Mouse (Mus musculus): ENCODE results near the gene Zfp473.
"Not testable (repeated sequence)": the region's sequence is repeated elsewhere in the genome, so short reads cannot be mapped to it uniquely, and the experiment has no call there.

The Zfp473 gene

GRCm38 (mm10) chr7:44722058-44722457, 28.8 kb downstream of the Zfp473 start:
- DNase-seq (ENCODE audit: low read depth, low spot score), result no peak

- DNase-seq (ENCODE audit: low read depth, low spot score), result no peak
These were observed 41.0 kb downstream of the Zfp473 start for GRCm38 (mm10) chr7:44709881-44710280.

DNA sequence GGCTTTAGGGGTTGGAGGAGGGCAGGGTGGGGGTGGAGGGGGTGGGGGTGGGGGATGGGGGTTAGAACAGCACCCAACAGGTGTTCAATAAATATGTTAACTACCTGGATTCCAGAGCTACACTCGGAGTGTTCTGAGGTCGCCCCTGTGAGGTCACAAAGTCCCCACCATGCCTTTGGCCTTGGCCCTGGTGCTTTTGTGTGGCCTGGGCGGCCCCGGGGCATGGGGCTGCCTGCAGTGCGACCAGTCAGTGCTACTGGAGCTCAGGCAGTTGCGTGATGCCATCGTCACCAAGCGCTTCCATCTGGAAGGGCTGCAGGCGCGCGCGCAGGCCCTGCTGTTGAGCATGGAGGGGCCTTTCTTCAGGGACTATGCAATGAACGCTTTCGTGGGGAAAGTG, 42.3 kb downstream of the Zfp473 start, which contains the start of gene Izumo2:
Gene Izumo2, plus strand, starts transcription at position 169 of the 400 bp plus-strand sequence.
- DNase-seq (ENCODE audit: low read depth, low spot score), result no peak

GRCm38 (mm10) chr7:44708093-44708492, 42.8 kb downstream of the Zfp473 start:
- not testable (repeated sequence) for DNase-seq (ENCODE audit: low read depth, low spot score)

DNA sequence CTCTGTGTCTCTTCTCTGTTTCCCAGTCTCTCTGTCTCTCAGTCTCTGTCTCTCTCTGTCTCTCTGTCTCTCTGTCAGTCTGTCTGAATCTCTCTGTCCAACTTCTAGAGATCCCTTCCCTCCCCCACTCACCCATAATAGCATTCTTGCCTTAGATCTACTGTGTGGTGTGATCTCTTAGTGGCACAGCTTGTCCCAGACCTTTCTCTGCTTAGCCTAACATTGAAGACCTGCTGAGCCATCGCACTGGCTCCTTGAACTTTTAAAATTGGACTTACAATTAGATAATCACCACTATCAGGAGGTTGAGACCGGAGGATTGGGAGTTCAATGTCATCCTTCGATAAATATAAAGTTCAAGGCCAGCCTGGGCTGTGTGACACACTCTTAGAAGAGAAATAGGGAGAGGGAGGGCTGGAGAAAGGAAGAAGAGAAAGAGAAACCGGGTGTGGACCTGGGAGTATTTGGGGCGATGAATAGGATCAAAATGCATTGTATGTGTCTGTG, 43.6 kb downstream of the Zfp473 start:
- DNase-seq (ENCODE audit: low read depth, low spot score), result no peak

GRCm38 (mm10) chr7:44706322-44706721, 44.5 kb downstream of the Zfp473 start:
- no peak for DNase-seq (ENCODE audit: low read depth, low spot score)

DNA sequence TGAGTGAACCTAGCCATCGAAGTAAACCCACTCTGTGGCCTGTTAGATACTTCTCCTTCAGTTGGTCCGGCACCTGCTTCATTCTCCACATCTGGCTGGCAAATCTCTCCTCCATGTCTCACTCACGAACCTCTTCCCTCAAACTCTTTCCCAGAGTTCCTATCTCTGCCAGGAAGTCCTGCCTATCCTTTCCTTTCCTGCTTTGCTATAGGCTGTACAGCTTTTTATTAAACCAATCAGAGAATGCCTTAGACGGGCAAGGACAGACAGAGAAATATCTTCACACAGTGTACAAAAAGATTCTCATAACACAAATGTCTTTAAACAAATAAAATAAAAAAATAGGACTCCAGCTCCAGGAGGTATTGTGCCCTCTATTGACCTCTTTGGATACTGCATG, 45.8 kb downstream of the Zfp473 start:
- DNase-seq (ENCODE audit: low read depth, low spot score), result no peak

DNA sequence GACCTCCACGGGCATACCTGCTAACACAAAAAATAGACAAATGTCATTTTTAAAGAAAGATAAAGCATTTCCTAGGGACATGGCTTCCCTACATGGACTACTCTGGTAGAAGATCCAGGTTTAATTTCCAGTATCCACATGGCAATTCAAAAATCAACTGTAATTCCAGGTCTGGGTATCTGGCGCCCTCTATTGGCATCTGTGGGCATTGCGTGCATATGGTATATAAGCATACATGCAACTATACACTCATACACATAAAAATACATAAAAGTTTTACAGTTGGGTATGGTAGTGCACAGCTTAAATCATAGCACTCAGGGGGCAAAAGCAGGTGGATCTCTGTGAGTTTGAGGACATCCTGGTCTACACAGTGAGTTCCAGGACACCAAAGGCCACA, 46.5 kb downstream of the Zfp473 start:
- no peak for DNase-seq (ENCODE audit: low read depth, low spot score)

DNA sequence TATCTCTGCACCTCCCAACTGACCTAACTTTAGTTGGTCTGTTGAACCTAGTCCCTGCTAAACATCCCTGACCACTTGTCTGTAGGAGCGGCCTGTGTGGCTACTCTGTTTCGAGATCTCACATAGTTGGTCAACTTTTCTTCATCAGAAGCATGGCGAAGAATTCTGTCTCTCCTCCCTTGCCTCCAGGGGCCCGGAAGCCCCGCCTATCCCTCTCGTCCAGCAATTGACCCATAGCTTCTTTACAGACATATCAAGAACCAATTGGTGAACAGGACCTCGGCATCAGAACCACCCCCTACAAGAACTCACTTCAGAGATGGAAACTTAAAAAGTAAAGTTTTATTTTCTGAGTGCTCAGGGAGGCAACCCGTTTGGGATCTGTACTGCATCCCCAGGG, 47.9 kb downstream of the Zfp473 start:
- DNase-seq (ENCODE audit: low read depth, low spot score), result no peak

DNA sequence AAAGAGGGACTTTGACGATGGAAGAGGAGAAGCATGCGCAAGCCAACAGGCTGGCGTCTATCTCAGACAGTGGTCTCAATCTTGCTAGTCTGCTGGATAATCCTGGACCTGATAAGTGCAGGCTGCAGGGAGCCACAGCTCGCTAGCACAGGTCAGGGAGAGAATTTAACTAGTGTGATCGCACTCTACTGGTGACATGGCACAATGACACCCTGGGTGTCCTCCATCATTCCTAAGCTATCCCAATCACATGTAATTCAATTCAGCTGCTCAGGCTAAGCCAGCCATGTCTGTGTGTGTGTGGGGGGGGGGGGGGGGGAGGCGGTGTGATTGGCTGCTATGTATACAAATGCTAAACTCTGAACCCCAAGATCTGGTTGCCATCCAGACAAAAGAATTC, 48.9 kb downstream of the Zfp473 start:
- DNase-seq (ENCODE audit: low read depth, low spot score), result peak; percentile 53

DNA sequence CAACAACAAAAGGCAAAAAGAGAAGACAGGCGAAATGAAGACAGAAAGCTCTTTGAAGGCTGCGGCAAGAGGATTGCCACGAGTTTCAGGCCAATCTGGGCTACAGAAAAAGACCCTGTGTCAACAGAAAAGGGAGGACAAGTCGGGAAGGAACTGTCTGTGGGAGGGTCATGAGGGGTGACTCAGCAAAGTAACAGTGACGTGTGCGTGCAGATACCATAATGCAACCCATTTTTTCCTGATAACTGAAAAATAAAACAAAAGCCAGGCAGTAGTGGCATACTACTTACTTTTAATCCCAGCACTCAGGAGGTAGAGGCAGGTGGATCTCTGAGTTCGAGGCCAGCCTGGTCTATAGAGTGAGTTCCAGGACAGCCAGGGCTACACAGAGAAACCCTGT, 52.9 kb downstream of the Zfp473 start:
- no peak for DNase-seq (ENCODE audit: low read depth, low spot score)

DNA sequence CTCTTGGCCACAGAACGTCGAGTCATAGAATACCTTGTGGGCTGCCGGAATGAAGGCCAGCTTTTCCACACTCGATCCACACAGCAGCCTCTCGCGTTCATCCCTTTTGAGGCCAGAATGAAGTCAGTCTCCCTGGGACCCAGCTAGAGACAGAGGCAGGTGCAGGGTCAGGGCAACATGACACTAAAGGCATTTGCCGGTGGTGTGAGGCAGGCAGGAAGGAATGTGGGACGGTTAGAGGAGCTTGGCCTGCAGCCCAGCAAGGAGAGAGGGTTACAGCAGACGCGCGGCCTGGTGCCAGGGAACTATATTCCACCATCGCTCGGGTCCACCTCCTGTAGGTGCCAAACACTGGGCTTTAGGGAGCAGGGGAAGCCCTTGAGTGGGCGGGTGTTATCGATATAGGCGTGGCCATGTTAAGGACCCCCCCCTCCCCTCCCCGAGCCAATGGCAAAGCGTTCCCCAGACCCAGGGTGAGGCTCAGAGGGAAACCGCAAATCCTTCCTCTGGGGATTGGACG, 53.6 kb downstream of the Zfp473 start:
- no peak for DNase-seq (ENCODE audit: low read depth, low spot score)

DNA sequence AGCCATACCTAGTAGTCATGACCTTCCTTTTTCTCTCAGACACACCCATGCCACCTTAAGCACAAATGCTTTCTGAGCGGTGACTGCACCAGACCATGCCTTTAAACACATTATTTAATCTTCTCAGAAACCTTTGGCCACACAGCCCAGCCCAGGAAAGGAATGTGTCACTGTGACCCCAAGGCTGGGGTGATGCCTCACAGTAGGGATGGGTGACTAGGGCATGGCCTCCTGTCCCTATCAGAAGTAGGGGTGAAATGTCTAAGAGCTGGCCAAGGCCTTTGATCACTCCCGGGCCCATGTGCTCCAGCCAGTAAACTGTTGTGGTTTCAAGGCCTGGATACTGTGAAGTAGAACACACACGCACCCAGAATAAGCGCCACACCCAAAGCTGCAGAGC, 55.6 kb downstream of the Zfp473 start:
- DNase-seq (ENCODE audit: low read depth, low spot score), result no peak

DNA sequence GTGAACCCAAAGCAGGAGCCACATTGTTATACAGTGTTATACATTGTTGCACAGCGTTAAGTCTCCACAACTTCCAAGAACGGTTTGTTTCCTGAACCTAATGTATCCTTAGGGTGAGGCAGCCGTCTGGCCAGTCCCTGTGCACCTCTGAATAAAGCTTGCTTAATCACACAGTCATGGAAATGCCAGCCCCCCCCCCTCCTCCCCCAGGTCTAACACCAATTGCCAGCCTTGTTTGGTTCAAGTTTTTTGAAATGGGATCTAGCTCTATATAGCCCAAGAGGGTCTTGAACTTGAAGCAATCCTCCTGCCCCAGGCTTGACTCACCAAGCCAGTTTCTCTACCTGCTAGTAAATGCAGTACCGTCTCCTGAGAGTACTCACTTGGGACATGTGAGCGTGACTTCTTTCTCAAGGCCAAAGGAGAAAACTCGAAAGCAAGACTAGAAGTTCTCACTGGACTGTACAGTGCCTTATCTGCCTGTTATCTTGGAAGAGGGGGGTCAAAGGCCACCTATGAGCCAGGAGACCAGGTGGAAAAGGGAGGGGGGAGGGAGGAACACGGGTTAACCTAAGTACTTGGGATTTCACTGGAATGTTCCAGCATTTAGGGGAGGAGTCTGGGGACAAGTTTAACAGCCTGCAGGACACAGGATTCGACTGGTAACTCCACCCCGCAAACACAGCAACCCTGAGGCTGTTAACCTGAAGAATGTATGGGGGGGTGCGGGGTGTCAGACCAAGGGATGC, 57.2 kb downstream of the Zfp473 start:
- no peak for DNase-seq (ENCODE audit: low read depth, low spot score)

DNA sequence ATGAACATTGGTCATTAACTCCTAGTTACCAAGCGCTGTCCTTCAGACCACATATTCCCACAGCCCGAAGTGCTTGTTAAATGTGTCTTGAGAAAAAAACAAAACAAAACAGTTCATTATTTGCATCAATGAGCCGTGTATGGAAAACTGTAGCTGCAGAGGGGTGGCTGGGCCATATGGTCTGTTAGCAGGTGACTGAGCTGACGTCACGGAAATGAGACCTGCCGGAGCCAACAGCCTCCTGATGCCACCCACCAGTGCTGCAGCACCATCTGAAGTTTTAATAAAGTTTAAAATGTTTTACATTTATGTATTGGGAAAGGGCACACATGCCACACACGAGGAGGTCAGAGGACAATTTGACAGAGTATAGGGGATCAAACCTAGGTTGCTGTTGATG, 61.5 kb downstream of the Zfp473 start:
- no peak for DNase-seq (ENCODE audit: low read depth, low spot score)

DNA sequence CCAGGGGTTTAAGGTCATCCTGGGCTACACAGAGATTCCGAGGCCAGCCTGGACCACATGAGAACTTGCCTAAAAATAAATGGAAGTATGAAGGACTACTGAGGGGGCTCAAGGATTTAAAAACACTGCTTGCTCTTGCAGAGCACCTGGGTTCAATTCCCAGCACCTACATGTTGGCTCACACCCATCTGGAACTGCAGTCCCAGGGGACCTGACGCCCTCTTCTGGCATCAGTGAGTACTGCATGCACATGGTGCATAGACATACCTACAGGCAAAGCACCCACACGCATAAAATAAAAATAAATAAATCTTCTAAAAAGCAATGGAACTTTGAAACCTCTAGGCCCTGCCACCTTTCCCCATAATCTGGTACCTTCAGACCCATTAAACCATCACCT, 62.0 kb downstream of the Zfp473 start:
- no peak for DNase-seq (ENCODE audit: low read depth, low spot score)

DNA sequence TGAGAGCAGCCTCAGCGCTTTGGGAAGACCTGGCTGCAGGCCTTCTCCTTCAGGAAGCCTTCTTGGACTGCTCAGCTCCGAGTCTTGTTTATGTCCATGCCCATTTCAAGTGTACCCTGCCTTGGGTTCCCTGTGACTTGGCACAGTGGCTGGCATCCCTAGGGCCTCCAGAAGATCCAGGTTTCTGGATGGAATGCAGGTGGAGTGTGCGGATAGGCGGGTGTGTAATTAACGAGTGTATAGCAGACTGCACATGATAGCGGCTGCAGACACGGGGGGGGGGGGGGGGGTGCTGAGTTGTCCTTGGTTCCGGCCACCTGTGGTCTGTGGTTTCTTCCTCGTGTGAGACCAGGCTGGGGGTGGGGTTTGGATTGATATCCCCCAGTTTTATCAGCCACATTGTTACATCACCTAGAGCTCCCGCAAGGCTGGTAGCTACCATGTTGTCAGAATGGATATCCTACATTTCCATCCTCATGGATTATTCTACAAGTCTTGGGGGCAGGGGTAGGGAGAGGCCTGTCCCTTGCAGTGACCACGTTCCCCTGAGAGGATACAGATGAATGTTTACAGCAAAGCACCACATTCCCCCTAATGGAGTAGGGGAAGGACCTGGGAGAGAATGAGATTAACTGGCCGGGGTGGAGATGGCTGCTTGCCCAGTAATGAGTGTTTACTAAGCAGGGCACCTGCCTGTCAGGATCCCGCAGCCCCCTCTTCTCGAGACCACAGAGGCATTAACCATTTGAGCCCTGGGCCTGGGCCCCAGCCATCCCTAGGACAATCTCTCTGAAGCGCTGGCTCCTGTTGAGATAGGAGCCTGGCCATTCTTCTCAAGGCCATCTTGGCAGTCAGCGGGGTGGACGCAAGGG, 65.1 kb downstream of the Zfp473 start:
- no peak for DNase-seq (ENCODE audit: low read depth, low spot score)

GRCm38 (mm10) chr7:44683656-44684055, 67.2 kb downstream of the Zfp473 start:
- no peak for DNase-seq (ENCODE audit: low read depth, low spot score)

Measured in retina, adult 2 months (tissue).